Mouse (Mus musculus) liver, embryonic 13.5 days (tissue): ENCODE measurements at regions not wholly inside any gene's neighbourhood (a gene's known extent, or its start where the extent isn't known, plus 50 kb on each side); places are given as distances from the start of the nearest gene placed in this dataset.

Experiments
- ATAC-seq: fragments of 200-750 bp; cut with Nextera tagmentation; 2 replicates; pipeline ENCODE4 v1.8.0; 2017; ENCODE audit warnings: low read depth, mild to moderate bottlenecking, moderate number of reproducible peaks, moderate library complexity
- DNase-seq: peaks from one replicate; pipeline ENCODE4 v3.0.0; 2022
- H3K27ac ChIP-seq: fragments of 300-500 bp; sonication (generic); 2 replicates; pipeline ENCODE4 v1.5.1; 2015; ENCODE audit warnings: moderate library complexity, mild to moderate bottlenecking, inconsistent platforms
- H3K27me3 ChIP-seq: fragments of 300-500 bp; sonication (generic); 2 replicates; pipeline ENCODE4 v1.6.1; 2015; ENCODE audit warnings: mild to moderate bottlenecking, inconsistent platforms
- H3K36me3 ChIP-seq: fragments of 300-500 bp; sonication (generic); 2 replicates; pipeline ENCODE4 v1.6.1; 2015; ENCODE audit warnings: mild to moderate bottlenecking, inconsistent platforms
- H3K4me1 ChIP-seq: fragments of 300-500 bp; sonication (generic); replicated peaks from 2 replicates; pipeline ENCODE4 v1.6.1; 2015; ENCODE audit warnings: inconsistent platforms
- H3K4me2 ChIP-seq: fragments of 300-500 bp; sonication (generic); 2 replicates; pipeline ENCODE4 v1.6.1; 2015; ENCODE audit warnings: inconsistent platforms, mild to moderate bottlenecking, moderate library complexity
- H3K4me3 ChIP-seq: fragments of 300-500 bp; sonication (generic); replicated peaks from 2 replicates; pipeline ENCODE4 v1.5.1; 2015; ENCODE audit warnings: mild to moderate bottlenecking, inconsistent platforms
- H3K9ac ChIP-seq: fragments of 300-500 bp; sonication (generic); 2 replicates; pipeline ENCODE4 v1.6.1; 2015; ENCODE audit warnings: mild to moderate bottlenecking, inconsistent platforms
- H3K9me3 ChIP-seq: fragments of 300-500 bp; sonication (generic); replicated peaks from 2 replicates; pipeline ENCODE4 v1.6.1; 2016; ENCODE audit warnings: inconsistent platforms
- WGBS: fragments of 180-500 bp; shearing (Covaris S2); methylation state at CpG from one replicate; pipeline ENCODE4 v1.1.7; 2015; ENCODE audit not compliant: insufficient replicate concordance; 5-methylcytosine and 5-hydroxymethylcytosine counted together

- no peak overlapping the region for H3K4me2 ChIP-seq
- no peak overlapping the region for H3K4me3 ChIP-seq
- H3K9me3 ChIP-seq: no peaks in the 10 kb centered on the region
- no peak for ATAC-seq
- H3K4me1 ChIP-seq: no peaks in the 10 kb centered on the region
- 52% methylated on average over 1 of the region's 1 CpGs for WGBS
- H3K27ac ChIP-seq: no peak overlapping the region
- H3K27me3 ChIP-seq: no peaks in the 10 kb centered on the region
- DNase-seq: no peak
- H3K36me3 ChIP-seq: no peaks in the 10 kb centered on the region
- no peak overlapping the region for H3K9ac ChIP-seq
These were observed 143.0 kb upstream of the Maf start for GRCm38 (mm10) chr8:115850552-115850951.

- no peaks in the 10 kb centered on the region for H3K36me3 ChIP-seq
- no peak overlapping the region for H3K27ac ChIP-seq
- H3K27me3 ChIP-seq: no peaks in the 10 kb centered on the region
- no peaks in the 10 kb centered on the region for H3K9me3 ChIP-seq
- H3K4me1 ChIP-seq: no peaks in the 10 kb centered on the region
- no peak overlapping the region for H3K9ac ChIP-seq
- no peak for ATAC-seq
- H3K4me2 ChIP-seq: no peak overlapping the region
- H3K4me3 ChIP-seq: no peak overlapping the region
- no peak for DNase-seq
These were observed 125.8 kb upstream of the Maf start for GRCm38 (mm10) chr8:115833391-115833790.

- H3K27ac ChIP-seq: no peak overlapping the region
- H3K4me1 ChIP-seq: no peaks in the 10 kb centered on the region
These were observed 124.1 kb upstream of the Maf start for GRCm38 (mm10) chr8:115831675-115832074.

GRCm38 (mm10) chr8:115830012-115830662 lies 122.5 kb upstream of the Maf start:
- Histone ChIP-seq H3K4me2 (no peak overlapping the region), H3K4me3 (no peak overlapping the region), H3K4me1 (0 out of 2 replicates have a peak, but pooled peaks cover 2% of the 10 kb centered on the region), H3K9me3 (no peaks in the 10 kb centered on the region), H3K9ac (no peak overlapping the region), H3K27me3 (no peaks in the 10 kb centered on the region), H3K27ac (no peak overlapping the region), H3K36me3 (no peaks in the 10 kb centered on the region)
- DNase-seq (no peak), ATAC-seq (no peak)
- 31% methylated on average over 4 of the region's 4 CpGs for whole genome bisulfite sequencing

More at GRCm38 (mm10) chr8:115831675-115832074, 124.1 kb upstream of the Maf start:
- WGBS: 11% methylated on average over 1 of the region's 1 CpGs
- DNase-seq (no peak), ATAC-seq (peak; percentile 54; the same call in 1 of the 2 replicates)
- Histone ChIP-seq H3K9ac (no peak overlapping the region), H3K9me3 (no peaks in the 10 kb centered on the region), H3K4me2 (no peak overlapping the region), H3K27me3 (no peaks in the 10 kb centered on the region), H3K4me3 (no peak overlapping the region), H3K36me3 (no peaks in the 10 kb centered on the region)

GRCm38 (mm10) chr8:115826516-115826915 lies 118.9 kb upstream of the Maf start:
- Histone ChIP-seq H3K4me3 (no peak overlapping the region), H3K27me3 (no peaks in the 10 kb centered on the region), H3K4me1 (0 out of 2 replicates have a peak, but pooled peaks cover 2% of the 10 kb centered on the region), H3K36me3 (no peaks in the 10 kb centered on the region), H3K9ac (no peak overlapping the region), H3K27ac (no peak overlapping the region), H3K4me2 (no peak overlapping the region), H3K9me3 (no peaks in the 10 kb centered on the region)
- DNase-seq (no peak), ATAC-seq (no peak)
- WGBS: 20% methylated on average over 3 of the region's 3 CpGs

- WGBS: 40% methylated on average over 5 of the region's 5 CpGs
- H3K27me3 ChIP-seq: no peaks in the 10 kb centered on the region
- ATAC-seq (no peak), DNase-seq (no peak)
- no peak overlapping the region for H3K4me3 ChIP-seq
- no peak overlapping the region for H3K4me2 ChIP-seq
- H3K36me3 ChIP-seq: no peaks in the 10 kb centered on the region
- 0 out of 2 replicates have a peak, but pooled peaks cover 2% of the 10 kb centered on the region for H3K4me1 ChIP-seq
- H3K9me3 ChIP-seq: no peaks in the 10 kb centered on the region
- H3K27ac ChIP-seq: no peak overlapping the region
- no peak overlapping the region for H3K9ac ChIP-seq
These were observed 118.4 kb upstream of the Maf start for GRCm38 (mm10) chr8:115825899-115826502.

- H3K4me2 ChIP-seq: no peak overlapping the region
- no peak overlapping the region for H3K9ac ChIP-seq
- H3K27me3 ChIP-seq: no peaks in the 10 kb centered on the region
- ATAC-seq (no peak), DNase-seq (no peak)
- H3K36me3 ChIP-seq: no peaks in the 10 kb centered on the region
- H3K9me3 ChIP-seq: no peaks in the 10 kb centered on the region
- H3K4me3 ChIP-seq: no peak overlapping the region
- no peak overlapping the region for H3K27ac ChIP-seq
- WGBS: 62% methylated on average over 6 of the region's 6 CpGs
- 0 out of 2 replicates have a peak, but pooled peaks cover 2% of the 10 kb centered on the region for H3K4me1 ChIP-seq
These were observed 116.8 kb upstream of the Maf start for GRCm38 (mm10) chr8:115824478-115824785.

- Histone ChIP-seq H3K27ac (no peak overlapping the region), H3K4me1 (0 out of 2 replicates have a peak, but pooled peaks cover 2% of the 10 kb centered on the region), H3K27me3 (no peaks in the 10 kb centered on the region), H3K9me3 (no peaks in the 10 kb centered on the region), H3K36me3 (no peaks in the 10 kb centered on the region), H3K4me2 (no peak overlapping the region), H3K9ac (no peak overlapping the region), H3K4me3 (no peak overlapping the region)
- 68% methylated on average over 8 of the region's 8 CpGs for WGBS
- DNase-seq (no peak), ATAC-seq (no peak)
These were observed 116.3 kb upstream of the Maf start for GRCm38 (mm10) chr8:115823673-115824477.

- Histone ChIP-seq H3K4me1 (no peaks in the 10 kb centered on the region), H3K36me3 (no peaks in the 10 kb centered on the region), H3K9me3 (no peaks in the 10 kb centered on the region), H3K4me2 (no peak overlapping the region), H3K27me3 (no peaks in the 10 kb centered on the region), H3K4me3 (no peak overlapping the region), H3K9ac (no peak overlapping the region), H3K27ac (no peak overlapping the region)
- ATAC-seq (no peak), DNase-seq (no peak)
- 55% methylated on average over 4 of the region's 4 CpGs for WGBS
These were observed 105.8 kb upstream of the Maf start for GRCm38 (mm10) chr8:115813426-115813825.

- Histone ChIP-seq H3K4me2 (no peak overlapping the region), H3K4me3 (no peak overlapping the region), H3K36me3 (no peaks in the 10 kb centered on the region), H3K4me1 (no peaks in the 10 kb centered on the region), H3K27ac (no peak overlapping the region), H3K27me3 (no peaks in the 10 kb centered on the region), H3K9ac (no peak overlapping the region), H3K9me3 (no peaks in the 10 kb centered on the region)
- 58% methylated on average over 9 of the region's 9 CpGs for WGBS
- no peak for ATAC-seq
- DNase-seq: no peak
These were observed 99.0 kb upstream of the Maf start for GRCm38 (mm10) chr8:115806579-115806978.

- ATAC-seq (no peak), DNase-seq (no peak)
- no peak overlapping the region for H3K9ac ChIP-seq
- no peak overlapping the region for H3K27ac ChIP-seq
- no peaks in the 10 kb centered on the region for H3K9me3 ChIP-seq
- no peaks in the 10 kb centered on the region for H3K27me3 ChIP-seq
- H3K4me1 ChIP-seq: no peaks in the 10 kb centered on the region
- 61% methylated on average over 6 of the region's 6 CpGs for WGBS
- H3K4me2 ChIP-seq: no peak overlapping the region
- no peaks in the 10 kb centered on the region for H3K36me3 ChIP-seq
- no peak overlapping the region for H3K4me3 ChIP-seq
These were observed 98.5 kb upstream of the Maf start for GRCm38 (mm10) chr8:115806139-115806538.
